Mouse (Mus musculus) adrenal gland, postnatal 4 days (tissue): ENCODE measurements at regions not wholly inside any gene's neighbourhood (a gene's known extent, or its start where the extent isn't known, plus 50 kb on each side); places are given as distances from the start of the nearest gene placed in this dataset.

Experiments
- DNase-seq, 2 experiments: peaks; one replicate each; pipeline ENCODE4 v3.0.0; 2021 to 2022; ENCODE audit warnings: low spot score in 2 of 2, mixed read lengths in 2 of 2

DNA sequence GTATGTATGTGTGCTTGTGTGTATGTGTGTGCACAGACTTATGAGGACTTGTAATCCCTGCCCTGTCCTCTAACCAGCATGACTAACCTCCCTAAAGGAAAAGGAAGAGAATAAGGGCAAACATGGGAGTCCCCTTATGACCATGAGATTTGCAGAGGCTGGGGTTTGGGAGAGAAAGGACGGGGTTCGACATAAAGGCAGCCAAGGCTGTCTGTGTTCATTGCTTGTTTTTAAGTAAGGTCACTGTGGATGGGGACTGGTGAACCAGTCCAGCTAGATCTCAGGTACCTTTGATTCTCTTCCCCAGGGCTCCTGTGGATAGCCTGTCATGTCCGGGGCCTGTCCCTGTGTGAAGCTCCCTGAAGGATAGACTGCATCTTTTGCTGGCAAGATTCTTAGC, 55.6 kb downstream of the Irf2bp2 start:
- DNase-seq = no peak

- peak in 1 of 2 experiments; percentile 71 for DNase-seq
Observed at GRCm38 (mm10) chr8:126536928-126537618, 56.7 kb downstream of the Irf2bp2 start.

- DNase-seq = no peak
Observed at GRCm38 (mm10) chr8:126536132-126536927, 57.5 kb downstream of the Irf2bp2 start.

GRCm38 (mm10) chr8:126532284-126532974, 57.6 kb upstream of the Tarbp1 start:
- DNase-seq = no peak

DNA sequence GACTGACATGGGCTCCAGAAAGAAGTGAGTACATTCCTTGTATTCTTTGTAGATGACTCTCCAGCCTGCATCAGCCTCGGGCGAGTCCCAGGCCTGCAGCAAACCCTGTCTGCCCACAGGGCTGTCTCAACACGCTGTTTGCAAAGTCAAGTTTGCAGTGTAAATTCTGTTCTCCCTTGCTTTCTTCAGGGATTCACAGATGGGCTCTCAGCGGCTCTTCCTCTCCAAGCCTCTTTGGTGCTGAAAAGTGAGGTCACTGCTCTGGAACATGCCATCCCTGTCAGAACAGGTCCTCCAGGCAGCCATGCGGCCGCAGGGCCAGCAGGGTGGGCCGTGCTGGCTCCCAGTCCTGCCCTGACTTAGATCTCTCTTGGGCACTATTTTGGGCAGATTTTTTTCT, 56.6 kb upstream of the Tarbp1 start:
- DNase-seq = no peak

- no peak for DNase-seq
Observed at GRCm38 (mm10) chr8:126529409-126529808, 54.5 kb upstream of the Tarbp1 start.

GRCm38 (mm10) chr8:126528434-126529080, 53.7 kb upstream of the Tarbp1 start:
- no peak for DNase-seq

DNA sequence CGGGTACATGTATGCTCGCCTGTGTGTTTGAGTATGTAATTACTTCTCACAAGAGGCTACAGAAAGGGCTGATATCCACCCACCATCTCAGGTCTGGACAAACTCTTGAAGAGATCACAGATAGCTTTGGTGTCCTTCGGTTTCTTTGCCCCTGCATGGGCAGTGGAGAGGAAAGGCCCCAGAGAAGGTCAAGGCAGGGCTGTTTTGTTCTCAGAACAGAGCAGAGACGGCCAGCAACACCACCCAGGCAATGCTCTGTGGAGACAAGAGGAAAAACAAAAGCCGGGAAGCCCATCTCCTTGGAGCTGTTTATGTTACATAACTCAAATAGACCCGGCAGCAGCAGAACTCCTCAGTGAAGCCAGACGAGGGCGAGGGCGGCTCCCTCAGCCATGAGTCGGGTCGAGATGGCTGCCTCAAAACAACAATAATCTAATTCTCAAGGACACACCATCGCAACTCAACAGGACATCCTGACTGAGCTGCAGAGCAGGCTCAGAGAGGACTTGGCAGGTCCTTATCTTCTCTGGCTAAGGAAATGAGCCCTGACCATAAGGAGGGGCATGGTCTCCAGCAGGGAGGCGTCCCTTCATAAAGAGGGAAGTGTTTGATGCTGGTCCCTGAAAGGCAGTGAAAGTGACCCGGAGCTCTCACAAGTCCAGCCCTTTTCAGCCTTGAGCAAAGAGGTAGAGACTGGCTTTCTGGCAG, 52.2 kb upstream of the Tarbp1 start:
- DNase-seq = peak in 1 of 2 experiments; percentile 42

DNA sequence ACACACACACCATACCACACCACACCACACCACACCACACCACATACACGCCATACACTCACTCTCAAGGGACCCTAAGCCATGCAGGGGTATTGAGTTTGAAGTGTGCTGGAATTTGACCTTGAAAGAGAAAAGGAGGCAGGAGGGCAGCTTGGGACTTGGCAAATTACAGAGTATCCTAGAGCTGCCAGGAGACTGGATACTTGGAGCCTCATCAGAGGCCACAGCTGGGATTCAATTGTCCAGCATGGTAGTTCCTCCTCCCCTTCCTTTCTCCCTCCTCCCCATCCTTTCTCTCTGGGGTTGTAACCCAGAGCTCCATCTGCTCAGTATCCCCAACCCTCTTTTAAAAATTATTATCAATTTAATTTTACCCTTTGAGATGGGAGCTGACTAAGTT, 50.7 kb upstream of the Tarbp1 start:
- no peak for DNase-seq
